Mouse (Mus musculus): ENCODE results near the gene Zfp637. TPM values are rescaled to one million over a fixed set of nuclear protein-coding genes. Genes with fewer than 3 reads are reported as not detected.

Gene Zfp637
- 5.8 TPM for polyA plus RNA-seq (2017; shearing (Covaris generic))

GRCm38 (mm10) chr6:117840686-117841510 lies at the start of gene Zfp637:
Gene Zfp637, plus strand, starts transcription at chr6:117841180.

DNA sequence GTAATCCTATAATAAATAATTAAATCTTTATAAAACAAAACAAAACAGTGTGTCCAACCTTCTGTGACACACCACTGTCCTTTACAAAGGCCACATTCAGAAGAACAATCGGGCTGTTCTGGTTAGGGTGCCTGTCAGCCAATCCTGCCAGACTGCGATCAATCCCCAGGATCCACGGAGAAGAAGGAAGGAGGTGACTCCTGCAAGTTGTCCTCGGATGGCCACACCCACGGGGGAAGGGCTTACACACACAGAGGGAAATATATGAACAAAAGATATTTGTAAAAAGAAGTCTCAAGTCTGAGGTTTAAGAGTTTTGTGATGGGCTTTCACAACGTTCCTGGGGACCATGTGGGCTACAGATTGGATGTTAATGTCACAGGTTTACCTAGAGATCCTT lies 20.9 kb downstream of the Zfp637 start, which contains the start of gene Zfp239:
Gene Zfp239, plus strand, starts transcription at position 253 of the 400 bp plus-strand sequence.

Other genes starting within 250 kb of the Zfp637 start
- gene Zfp239, start 20.9 kb downstream of the Zfp637 start, polyA plus RNA-seq (2017; shearing (Covaris generic)), result 2.5 TPM
- gene Hnrnpf, start 59.1 kb downstream of the Zfp637 start, polyA plus RNA-seq (2017; shearing (Covaris generic)), result 1,189 TPM
- 1.6 TPM for gene Fxyd4, start 96.5 kb downstream of the Zfp637 start, polyA plus RNA-seq (2017; shearing (Covaris generic))
- gene Rasgef1a, start 170.3 kb downstream of the Zfp637 start, polyA plus RNA-seq (2017; shearing (Covaris generic)), result 3.0 TPM

All from effector memory CD4-positive, alpha-beta T cell, adult 5 months (primary cell).